Mouse (Mus musculus) thymus, postnatal 36 days (tissue): Measurements from ENCODE around the gene Msn.
A peak's percentile ranks its signal among the peaks of the same experiment; 100 is the strongest.
"Not testable (repeated sequence)": the region's sequence is repeated elsewhere in the genome, so short reads cannot be mapped to it uniquely, and the experiment has no call there.

ENCODE experiments used
- DNase-seq, 2 experiments: peaks; one replicate each; pipeline ENCODE4 v3.0.0; 2022; ENCODE audit warnings: mixed read lengths in 2 of 2

The Msn gene

DNA sequence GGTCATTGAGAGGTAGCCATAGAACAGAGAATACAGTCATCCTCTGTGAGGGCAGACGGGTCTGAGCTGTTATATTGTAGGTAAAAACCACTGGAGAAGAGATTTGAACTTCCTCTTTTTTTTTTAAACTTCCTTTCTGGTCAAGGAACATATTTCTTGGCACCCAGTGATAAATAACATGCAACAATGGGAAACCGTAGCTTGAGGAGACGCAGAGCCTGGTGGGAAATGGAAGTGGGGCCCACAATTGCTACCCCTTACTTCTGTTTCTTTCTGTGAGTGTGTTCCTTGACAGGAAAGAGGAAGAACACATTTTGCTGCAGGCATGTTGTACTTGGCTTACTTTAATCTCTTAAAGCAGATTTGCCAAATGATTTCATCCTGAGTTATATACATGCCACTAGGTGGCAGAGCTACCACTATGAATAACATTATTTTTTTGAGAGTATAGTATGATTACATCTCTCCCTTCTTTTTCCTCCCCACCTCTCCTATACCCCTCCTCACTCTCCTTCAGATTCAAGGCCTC lies 49.2 kb downstream of the Msn start:
- DNase-seq: no peak

DNA sequence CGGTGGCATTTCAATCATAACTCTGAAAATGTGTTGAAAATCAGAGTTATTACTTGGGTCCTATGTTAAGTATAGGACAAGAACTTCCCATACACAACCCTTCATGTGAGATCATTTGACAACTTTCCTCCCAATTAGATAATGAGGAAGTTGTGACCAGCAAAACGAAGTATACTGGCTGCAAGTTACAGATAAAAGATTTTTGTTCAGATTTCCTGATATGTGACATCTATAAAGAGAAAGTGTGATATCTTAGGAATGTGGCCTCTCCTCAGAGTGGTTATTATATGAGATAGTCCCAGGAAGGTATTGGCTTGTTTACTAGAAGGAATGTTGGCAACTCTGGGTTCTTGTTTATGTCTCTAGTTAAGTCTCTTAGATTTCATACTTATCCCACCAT lies 52.4 kb downstream of the Msn start:
- no peak for DNase-seq

DNA sequence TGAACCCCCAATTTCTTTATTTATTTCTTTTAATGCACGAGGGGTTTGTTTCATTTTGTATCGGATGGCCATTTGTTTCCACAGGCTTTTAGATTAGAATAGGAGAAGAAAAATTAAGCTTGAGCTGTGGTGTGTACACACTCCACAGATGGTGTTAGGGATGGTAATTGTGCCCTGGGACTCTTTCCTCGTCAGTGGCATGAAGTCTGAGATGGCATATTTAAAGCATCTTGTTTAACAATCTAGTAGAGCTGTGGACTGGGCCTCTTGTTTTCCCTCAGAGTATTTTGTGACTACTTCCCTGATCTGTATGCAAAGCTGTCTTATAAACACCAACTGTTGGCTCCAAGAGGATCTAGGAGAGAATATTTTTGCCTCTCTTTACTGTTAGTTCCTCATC lies 57.5 kb downstream of the Msn start:
- no peak for DNase-seq

DNA sequence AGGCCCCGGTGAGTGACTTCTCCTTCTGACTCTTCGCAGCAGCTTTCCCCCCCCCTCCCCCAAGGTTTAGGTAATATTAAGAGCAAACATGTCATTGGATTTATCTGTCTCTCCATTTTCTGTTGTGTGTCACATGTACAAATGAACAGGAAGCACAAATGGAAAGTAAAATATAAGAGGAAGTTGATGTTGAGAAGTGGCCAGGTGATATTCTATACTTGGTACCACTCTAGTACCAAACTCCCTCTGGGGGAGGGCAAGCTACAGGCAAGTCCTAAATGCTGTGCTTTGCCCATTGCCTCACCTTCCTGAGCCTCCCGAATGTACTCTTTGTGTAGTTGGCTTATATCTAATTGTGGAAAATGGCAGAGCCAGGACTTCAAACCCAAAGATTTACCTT lies 62.1 kb downstream of the Msn start:
- no peak for DNase-seq

DNA sequence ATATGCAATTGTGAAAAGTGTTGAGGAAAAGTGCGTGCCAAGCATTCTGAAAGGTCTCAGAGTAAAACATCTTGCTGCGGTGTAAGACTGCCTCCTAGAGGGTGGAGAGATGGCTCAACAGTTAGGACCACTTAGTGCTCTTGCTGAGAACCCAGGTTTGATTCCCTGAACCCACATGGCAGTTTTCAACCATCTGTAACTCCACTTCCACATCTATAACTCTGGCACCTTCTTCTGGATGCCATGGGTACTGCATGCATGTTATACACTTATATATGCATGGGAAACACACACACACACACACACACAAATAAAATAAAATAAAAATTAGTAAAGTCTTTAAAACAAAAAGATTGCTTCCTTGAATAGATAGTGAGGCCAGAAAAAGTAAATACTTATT lies 66.7 kb downstream of the Msn start:
- peak; percentile 10 to 18 for DNase-seq

DNA sequence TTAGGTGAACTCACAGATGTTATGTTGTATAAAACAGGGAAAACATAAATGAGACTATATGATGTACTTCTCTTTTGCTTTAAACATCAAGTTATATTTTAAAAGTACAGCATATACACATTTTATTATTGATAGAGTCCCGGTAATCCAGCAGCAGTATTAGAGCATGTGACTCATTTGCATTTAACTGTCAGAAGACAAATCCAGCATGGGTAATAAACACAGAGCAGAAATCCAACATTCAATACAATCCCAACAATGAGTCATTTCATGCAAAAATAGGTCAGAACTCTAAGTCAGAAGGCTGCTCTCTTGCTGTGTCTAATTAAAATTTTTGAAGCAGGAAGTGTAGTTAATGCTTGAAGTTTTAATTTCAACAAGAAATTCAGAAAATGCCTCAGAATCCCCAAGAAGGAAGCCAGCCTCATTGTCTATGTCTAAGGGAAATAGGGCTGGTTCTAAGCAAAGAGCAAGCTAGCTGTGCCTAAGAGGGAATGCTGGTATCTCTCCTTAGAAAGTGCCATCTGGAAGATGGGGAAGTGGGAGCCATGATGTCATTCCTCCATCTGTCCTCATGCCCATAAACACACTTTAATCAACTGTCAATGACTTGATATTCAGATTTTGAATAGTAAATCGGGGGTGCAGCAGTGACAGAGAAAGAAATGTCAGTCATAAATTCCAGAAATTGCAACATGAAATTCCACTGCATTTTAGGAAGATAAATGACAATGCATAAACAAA lies 76.0 kb downstream of the Msn start:
- DNase-seq: no peak

DNA sequence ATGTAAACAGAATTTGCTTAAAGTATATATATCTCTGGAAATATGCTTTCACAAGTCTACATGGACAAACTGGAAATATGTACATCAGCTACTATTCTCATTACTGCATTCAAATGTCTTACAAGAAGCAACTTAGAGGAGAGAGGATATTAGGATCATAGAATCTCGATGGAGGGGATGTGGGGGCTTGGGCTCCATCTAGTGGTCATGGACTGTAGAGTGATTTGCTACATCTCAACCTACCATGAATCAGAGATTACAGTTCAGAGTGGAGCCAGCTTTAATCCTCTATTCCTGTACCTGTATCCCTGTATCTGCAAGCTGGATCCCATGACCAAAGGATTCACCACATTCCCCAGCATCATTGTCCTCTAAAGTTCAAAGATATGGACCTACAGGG lies 82.6 kb downstream of the Msn start:
- DNase-seq: peak; percentile 8 to 22

DNA sequence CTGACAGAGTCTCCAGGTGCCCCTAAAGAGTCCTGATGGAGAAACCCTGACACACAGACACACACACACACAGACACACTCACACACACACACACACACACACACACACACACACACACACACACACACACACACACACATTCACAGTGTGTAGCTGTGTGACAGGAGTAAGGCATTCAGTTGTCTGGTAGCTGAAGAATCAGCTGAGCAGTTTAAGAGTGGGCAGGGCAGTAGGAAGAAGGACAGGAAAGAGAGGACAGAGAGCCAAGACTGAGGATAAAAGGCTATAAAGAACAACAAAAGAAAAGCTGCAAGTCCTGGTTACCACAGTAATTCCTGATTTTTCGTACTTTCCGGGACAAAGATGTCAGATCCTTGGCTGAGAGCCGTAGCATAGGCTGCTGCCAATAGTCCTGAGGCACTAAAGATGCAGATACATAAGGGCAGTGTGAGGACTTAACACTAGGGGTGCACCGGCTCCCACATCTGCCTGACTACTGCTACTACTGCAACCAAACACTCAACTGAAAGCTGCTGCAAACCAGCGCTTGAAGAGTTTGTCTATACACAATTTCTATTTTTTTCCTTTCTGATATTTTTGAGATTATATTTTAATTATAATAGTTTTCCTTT lies 88.4 kb downstream of the Msn start:
- no peak for DNase-seq

DNA sequence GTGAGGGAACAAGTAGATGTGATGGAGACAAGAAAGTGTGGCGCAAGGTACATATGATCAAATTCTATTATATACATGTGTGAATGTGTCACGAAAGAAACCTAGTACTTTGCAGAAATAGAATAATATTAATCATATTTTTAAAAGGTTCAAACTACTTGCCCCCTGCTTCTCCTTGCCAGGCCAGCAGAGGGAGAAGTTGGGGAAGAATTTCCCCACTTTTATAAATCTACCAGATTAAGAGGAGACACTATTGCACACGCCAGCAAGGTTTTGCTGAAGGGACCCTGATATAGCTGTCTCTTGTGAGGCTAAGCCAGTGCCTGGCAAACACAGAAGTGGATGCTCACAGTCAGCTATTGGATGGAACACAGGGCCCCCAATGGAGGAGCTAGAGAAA lies 109.3 kb downstream of the Msn start:
- DNase-seq: not testable (repeated sequence)

DNA sequence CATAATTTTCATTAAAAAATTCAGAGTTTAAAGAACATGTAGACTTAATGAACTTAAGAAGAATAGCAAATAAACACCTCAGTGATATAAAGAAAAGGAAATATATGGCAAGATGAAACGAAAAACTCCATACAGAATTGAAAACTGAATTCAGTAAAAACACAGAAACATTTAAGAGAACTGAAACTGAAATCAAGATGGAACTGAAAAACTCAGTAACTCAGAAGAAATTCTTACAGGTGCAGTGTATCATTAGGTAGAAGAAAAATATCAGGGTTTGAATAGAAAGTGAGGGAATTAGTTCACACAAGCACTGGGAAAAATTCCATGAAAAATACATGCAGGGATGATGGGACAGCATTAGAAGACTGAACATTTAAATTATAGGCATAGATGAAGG lies 111.0 kb downstream of the Msn start:
- no peak for DNase-seq

DNA sequence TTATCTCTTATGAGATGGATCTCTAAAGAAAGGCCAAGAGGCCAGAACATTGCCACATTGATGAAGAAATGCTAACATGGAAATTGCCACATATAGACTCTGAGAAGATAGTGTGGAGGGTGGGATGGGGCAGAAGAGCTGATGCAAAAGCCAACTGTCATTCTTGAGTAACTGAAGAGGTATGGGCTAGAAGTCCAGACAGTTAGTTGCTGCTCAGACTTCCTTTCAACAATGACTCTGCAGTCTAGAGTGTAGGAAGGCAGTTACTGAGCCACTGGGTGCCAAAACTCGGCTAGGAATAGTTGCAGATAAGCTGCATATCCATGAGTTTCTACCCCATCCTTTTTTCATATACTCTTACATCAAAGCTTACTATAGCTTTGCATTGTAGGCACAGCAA lies 122.2 kb downstream of the Msn start:
- DNase-seq: no peak
